Mouse (Mus musculus) testis, adult 2 months (tissue): ENCODE measurements at regions not wholly inside any gene's neighbourhood (a gene's known extent, or its start where the extent isn't known, plus 50 kb on each side); places are given as distances from the start of the nearest gene placed in this dataset.

Source experiments
- H3K27ac ChIP-seq: fragments of 200-500 bp; 2 replicates; pipeline ENCODE4 v1.5.1; 2012; ENCODE audit warnings: low read depth, low read length; ENCODE audit not compliant: control insufficient read depth, insufficient read depth
- H3K27me3 ChIP-seq: fragments of 200-500 bp; 2 replicates; pipeline ENCODE4 v1.6.1; 2012; ENCODE audit warnings: mild to moderate bottlenecking, low read length, moderate library complexity; ENCODE audit not compliant: control insufficient read depth, insufficient read depth
- H3K36me3 ChIP-seq: fragments of 200-500 bp; 2 replicates; pipeline ENCODE4 v1.6.1; 2012; ENCODE audit warnings: mild to moderate bottlenecking, low read length; ENCODE audit not compliant: control insufficient read depth, insufficient read depth
- H3K4me1 ChIP-seq: fragments of 200-500 bp; 2 replicates; pipeline ENCODE4 v1.6.1; 2012; ENCODE audit warnings: low read length; ENCODE audit not compliant: control insufficient read depth, insufficient read depth
- H3K4me3 ChIP-seq: fragments of 200-500 bp; 2 replicates; pipeline ENCODE4 v1.5.1; 2012; ENCODE audit warnings: low read depth, mild to moderate bottlenecking, low read length, moderate library complexity, mixed read lengths; ENCODE audit not compliant: control insufficient read depth
- CTCF ChIP-seq: fragments of 200-500 bp; IDR thresholded peaks from 2 replicates; pipeline ENCODE4 v1.5.1; 2012; ENCODE audit warnings: low read depth, mild to moderate bottlenecking, inconsistent platforms, low read length, moderate library complexity; ENCODE audit not compliant: control insufficient read depth, insufficient read depth, insufficient replicate concordance
- POLR2A ChIP-seq: fragments of 200-500 bp; IDR thresholded peaks from 2 replicates; pipeline ENCODE4 v1.6.1; 2012; ENCODE audit warnings: low read depth, mild to moderate bottlenecking, inconsistent platforms, low read length, moderate library complexity; ENCODE audit not compliant: control insufficient read depth

DNA sequence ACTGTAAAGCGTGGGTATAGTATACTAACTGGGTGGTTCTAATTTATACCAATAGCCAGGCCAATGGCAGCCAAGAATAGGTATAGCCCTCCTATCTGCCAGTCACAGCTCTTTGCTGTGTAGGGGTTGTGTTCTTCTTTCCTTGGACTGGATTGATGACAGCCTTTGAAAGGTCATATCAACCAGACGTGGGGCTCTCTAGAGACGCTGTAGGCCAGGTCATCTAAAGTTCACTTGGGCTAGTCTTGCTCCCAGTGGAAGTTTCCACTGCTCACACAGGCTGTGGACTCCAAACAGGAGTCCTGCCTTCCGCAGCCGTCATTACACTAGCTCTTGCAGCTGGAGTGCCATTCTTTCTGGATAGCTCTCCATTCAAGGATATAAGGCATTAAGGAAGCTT lies 220.3 kb downstream of the Gja1 start:
- no peaks in the 10 kb centered on the region for H3K4me1 ChIP-seq
- no peak overlapping the region for H3K4me3 ChIP-seq
- no peak for TF ChIP-seq POLR2A
- no peak for TF ChIP-seq CTCF
- no peak overlapping the region for H3K27ac ChIP-seq
- H3K36me3 ChIP-seq = no peaks in the 10 kb centered on the region
- H3K27me3 ChIP-seq = no peaks in the 10 kb centered on the region

DNA sequence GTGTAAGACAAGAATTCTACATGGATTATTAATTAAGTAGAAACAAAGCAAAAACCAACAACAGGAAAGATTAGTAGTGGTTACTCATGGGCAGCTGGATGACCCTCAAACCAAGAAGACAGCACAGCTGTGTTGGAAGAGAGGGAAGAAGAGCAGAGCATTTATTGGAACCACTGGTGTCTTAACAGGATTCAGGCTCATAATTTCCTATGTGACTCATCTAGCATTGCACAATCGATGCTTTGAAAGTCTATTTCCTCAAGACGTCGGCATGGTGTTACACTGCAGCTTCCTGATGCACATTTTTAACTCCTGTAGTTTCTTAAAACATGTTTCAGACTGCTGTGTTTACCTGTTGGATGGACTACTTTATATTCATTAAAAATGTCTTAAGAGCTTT lies 221.1 kb downstream of the Gja1 start:
- Histone ChIP-seq H3K27me3 (no peaks in the 10 kb centered on the region), H3K4me3 (no peak overlapping the region), H3K36me3 (no peaks in the 10 kb centered on the region), H3K4me1 (no peaks in the 10 kb centered on the region), H3K27ac (no peak overlapping the region)
- no peak for TF ChIP-seq CTCF
- TF ChIP-seq POLR2A = no peak

DNA sequence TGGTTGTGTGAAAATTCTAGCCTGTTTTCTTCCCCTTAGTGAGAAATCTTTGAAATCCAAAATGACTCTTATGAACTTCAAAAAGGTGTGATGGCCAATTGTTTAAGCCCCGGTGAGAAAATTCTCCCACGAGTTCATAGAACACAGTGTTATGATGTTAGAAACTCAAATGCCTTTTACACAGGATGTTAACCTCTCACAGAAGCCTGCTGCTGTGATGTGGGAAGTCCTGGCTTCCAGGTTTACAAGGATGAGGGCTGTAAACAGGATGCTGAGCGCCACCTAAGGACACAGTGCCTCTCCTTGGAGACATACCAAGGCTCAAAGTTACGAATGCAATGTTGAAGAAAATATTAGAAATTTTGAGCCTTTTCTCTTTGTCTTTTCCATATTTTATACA lies 222.8 kb downstream of the Gja1 start:
- H3K27ac ChIP-seq = no peak overlapping the region
- no peaks in the 10 kb centered on the region for H3K27me3 ChIP-seq
- TF ChIP-seq CTCF (no peak), POLR2A (no peak)
- no peaks in the 10 kb centered on the region for H3K4me1 ChIP-seq
- no peaks in the 10 kb centered on the region for H3K36me3 ChIP-seq
- no peak overlapping the region for H3K4me3 ChIP-seq

DNA sequence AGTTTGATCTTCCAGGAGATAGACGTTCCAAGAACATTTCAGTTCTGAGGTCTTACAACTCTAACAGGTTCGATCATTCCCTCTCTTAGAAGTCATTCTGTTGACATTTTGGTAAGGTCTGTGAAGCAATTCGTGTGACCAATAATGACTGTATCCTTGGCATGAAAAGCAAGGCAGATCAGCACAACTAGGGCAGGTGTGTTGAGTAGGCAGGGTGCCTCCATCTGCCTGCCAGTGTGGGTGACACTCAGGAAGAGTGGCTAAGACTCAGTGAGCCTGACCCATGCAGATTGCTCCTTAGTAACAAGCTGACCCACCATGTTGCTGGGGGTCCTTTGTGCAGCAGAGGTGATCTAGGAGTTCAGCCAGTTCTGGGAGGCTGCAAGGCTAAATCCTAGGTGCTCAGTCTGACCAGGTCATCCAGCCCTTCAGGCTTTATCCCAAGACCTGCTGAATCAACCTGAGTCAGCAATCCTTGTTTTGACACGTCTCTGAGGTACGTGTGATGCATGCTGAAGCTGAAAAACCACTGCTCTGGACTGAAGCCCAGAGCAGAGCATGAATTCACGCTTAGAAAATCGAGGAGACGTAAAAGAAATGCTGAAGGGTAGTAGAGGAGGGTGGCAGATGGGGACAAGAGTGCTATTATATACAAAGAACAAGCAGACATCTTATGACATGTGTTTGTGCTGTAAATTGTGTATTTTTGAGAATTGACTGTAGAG lies 234.6 kb downstream of the Gja1 start:
- H3K36me3 ChIP-seq = no peaks in the 10 kb centered on the region
- no peak overlapping the region for H3K27ac ChIP-seq
- H3K27me3 ChIP-seq = no peaks in the 10 kb centered on the region
- TF ChIP-seq POLR2A = no peak
- no peak for TF ChIP-seq CTCF
- no peak overlapping the region for H3K4me3 ChIP-seq
- H3K4me1 ChIP-seq = no peaks in the 10 kb centered on the region

DNA sequence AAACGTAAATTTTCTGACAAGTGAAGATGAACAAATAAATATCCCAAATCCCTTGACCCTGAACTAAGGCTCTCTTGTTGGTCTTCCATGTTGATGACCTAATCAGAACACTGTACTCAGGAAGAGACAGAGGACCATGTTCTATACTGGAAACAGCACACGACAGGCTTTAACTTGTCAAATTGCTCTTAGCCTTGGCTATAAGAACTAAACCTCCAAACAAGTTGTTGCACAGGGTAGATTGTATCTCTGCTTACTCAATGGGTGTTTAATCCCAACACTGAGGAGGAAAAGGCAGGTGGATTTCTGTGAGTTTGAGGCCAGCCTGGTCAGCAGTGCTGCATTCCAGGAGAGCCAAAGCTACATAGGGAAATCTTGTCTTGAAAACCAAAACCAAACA lies 265.5 kb downstream of the Gja1 start:
- no peaks in the 10 kb centered on the region for H3K36me3 ChIP-seq
- no peaks in the 10 kb centered on the region for H3K27me3 ChIP-seq
- H3K4me1 ChIP-seq = no peaks in the 10 kb centered on the region
- no peak overlapping the region for H3K27ac ChIP-seq
- no peak overlapping the region for H3K4me3 ChIP-seq
- no peak for TF ChIP-seq CTCF
- no peak for TF ChIP-seq POLR2A

DNA sequence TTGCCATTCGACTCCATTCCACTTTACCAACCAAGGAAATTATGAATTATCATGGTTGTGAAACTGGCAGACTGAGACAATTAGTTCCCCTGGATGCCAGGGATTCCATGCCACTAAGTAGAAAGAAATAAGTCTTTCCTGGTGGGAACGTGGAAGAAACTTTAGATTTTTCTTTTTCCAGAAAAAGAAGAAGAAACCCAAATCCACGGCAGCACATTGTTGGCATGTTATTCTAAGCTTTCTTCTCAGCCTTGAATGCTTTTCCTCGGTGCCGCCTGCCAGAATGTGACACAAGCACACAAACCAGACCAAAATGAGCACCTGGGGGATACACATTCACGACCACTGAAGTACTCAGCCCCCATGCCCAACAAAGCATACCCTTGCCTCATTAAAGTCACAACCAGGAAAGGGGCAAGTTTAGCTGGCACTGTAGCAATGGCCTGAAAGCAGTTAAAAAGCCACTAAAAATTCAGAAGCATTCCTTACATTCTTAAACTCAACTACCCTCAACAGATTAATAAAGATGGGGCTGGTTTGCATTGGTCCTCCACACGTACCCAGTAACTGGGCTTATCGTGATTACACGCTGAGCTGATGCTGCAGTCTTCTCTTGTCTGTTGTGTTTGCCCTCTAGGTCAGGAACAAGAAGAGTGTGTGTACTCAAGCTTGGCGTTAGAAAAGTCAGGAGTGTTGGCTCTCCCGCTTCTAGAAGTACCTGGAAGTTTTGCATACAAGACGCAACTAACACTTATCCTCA lies 266.4 kb downstream of the Gja1 start:
- Histone ChIP-seq H3K36me3 (no peaks in the 10 kb centered on the region), H3K27me3 (no peaks in the 10 kb centered on the region), H3K27ac (no peak overlapping the region), H3K4me3 (no peak overlapping the region), H3K4me1 (no peaks in the 10 kb centered on the region)
- TF ChIP-seq POLR2A (no peak), CTCF (no peak)

DNA sequence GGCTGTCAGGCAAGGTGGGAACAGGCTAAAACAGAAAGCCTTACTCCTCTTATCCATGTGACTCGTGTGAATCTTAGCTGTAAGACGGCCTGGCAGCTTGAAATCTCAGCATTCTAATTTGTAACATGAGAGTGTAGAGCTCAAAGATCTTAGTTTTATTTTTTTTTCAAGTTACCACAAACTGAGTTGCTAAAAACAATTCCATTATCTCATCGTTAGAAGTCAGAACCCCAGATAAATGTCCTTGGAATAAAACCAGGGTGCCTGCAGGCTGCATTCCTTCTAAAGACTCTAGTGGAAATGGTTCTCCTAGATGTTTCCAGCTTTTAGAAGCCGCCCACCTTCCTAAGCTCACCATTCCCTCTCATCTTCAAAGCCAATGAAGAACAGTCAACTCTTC lies 283.4 kb downstream of the Gja1 start:
- H3K36me3 ChIP-seq = no peaks in the 10 kb centered on the region
- no peaks in the 10 kb centered on the region for H3K4me1 ChIP-seq
- TF ChIP-seq POLR2A = no peak
- TF ChIP-seq CTCF = no peak
- H3K27me3 ChIP-seq = no peaks in the 10 kb centered on the region
- H3K4me3 ChIP-seq = no peak overlapping the region
- no peak overlapping the region for H3K27ac ChIP-seq

DNA sequence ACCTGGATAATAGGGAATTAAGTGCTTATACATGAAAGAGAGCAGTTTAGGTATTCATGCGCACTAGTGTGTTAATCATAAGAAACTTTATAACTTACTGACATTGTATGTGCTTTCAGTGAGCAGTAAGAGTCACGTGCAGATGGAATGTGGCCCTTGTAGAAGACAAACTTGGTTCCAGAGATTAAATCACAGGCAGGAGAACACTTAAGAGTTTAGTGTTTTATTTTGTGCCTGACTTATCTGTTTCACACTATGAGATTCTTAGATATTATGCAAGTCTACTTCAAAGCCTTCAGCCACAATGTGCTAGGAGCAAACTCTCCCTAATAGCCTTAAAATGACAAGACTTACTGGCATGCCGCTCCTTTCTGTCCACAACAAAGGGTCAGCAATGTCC lies 296.8 kb downstream of the Gja1 start:
- H3K27ac ChIP-seq = no peak overlapping the region
- no peaks in the 10 kb centered on the region for H3K36me3 ChIP-seq
- TF ChIP-seq POLR2A (no peak), CTCF (no peak)
- H3K4me3 ChIP-seq = no peak overlapping the region
- H3K4me1 ChIP-seq = no peaks in the 10 kb centered on the region
- no peaks in the 10 kb centered on the region for H3K27me3 ChIP-seq
